Mouse (Mus musculus) lung, adult 2 months (tissue): ENCODE results near the gene Gm20388. TPM values are rescaled to one million over a fixed set of nuclear protein-coding genes. Genes with fewer than 3 reads are reported as not detected.
A peak's percentile ranks its signal among the peaks of the same experiment; 100 is the strongest.

Source experiments
- DNase-seq: peaks from one replicate; pipeline ENCODE4 v3.0.0; 2022
- H3K4me1 ChIP-seq: fragments of 200-500 bp; 2 replicates; pipeline ENCODE4 v1.6.1; 2011; ENCODE audit warnings: low read length; ENCODE audit not compliant: control insufficient read depth, insufficient read depth
- H3K4me3 ChIP-seq: fragments of 200-500 bp; replicated peaks from 2 replicates; pipeline ENCODE3; 2011; ENCODE audit warnings: low read depth, mild to moderate bottlenecking, control low read depth, low read length; ENCODE audit errors: extremely low read depth
- CTCF ChIP-seq: fragments of 200-500 bp; IDR thresholded peaks from 2 replicates; pipeline ENCODE4 v1.5.1; 2011; ENCODE audit warnings: mild to moderate bottlenecking, low read length, control low read depth; ENCODE audit not compliant: insufficient read depth
- POLR2A ChIP-seq: fragments of 200-500 bp; IDR thresholded peaks from 2 replicates; pipeline ENCODE4 v1.6.1; 2011; ENCODE audit warnings: low read depth, mild to moderate bottlenecking, control low read depth, low read length, borderline replicate concordance; ENCODE audit errors: extremely low read depth
- WGBS: fragments of 180-500 bp; shearing (Covaris S2); methylation state at CpG from one replicate; pipeline ENCODE4 v1.1.7; 2018; 5-methylcytosine and 5-hydroxymethylcytosine counted together
- polyA plus RNA-seq: library from polyadenylated mRNA; depleted of rRNA; stranded (reverse); fragments of >200 nt; gene quantifications from 2 replicates; pipeline ENCODE4 v1.2.3, GENCODE M21; 2012

Gene Gm20388
- polyA plus RNA-seq, 1 experiment, result 67.8 TPM

GRCm38 (mm10) chr8:122526526-122527170 is 2616.0 kb downstream of the Gm20388 start:
- Histone ChIP-seq H3K4me3 (no peak overlapping the region), H3K4me1 (peaks cover 51% of the 10 kb centered on the region)
- peak; percentile 63 for DNase-seq
- WGBS, result 29% methylated on average over 7 of the region's 7 CpGs
- TF ChIP-seq CTCF (no peak), POLR2A (no peak)

- peaks cover 52% of the 10 kb centered on the region for H3K4me1 ChIP-seq
- H3K4me3 ChIP-seq, result no peak overlapping the region
- TF ChIP-seq POLR2A (no peak), CTCF (no peak)
- no peak for DNase-seq
- 70% methylated on average over 3 of the region's 3 CpGs for WGBS
Observed at GRCm38 (mm10) chr8:122527937-122528336, 2617.3 kb downstream of the Gm20388 start.

DNA sequence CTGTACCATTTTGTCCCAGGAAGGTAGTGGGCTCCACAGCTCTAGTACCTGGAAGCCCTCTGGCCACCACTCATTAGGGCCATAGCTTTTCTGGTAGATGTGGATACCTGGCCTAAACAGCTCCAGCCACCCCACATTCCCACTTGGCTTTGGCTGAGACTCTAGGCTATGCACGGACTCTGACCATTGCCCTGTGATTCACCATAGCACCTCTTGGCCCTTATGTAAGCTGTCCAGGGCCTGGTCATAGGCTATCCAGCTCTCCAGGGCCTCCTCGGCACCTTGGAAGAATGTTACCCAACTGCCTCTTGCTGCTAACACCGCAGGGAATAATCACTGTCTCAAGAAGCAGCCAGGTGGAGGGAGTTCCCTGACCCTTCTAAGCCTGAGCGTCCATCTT is 2618.5 kb downstream of the Gm20388 start:
- no peak for TF ChIP-seq CTCF
- no peak for TF ChIP-seq POLR2A
- 70% methylated on average over 4 of the region's 4 CpGs for WGBS
- peaks cover 42% of the 10 kb centered on the region for H3K4me1 ChIP-seq
- DNase-seq, result no peak
- H3K4me3 ChIP-seq, result no peak overlapping the region

- TF ChIP-seq CTCF (no peak), POLR2A (no peak)
- H3K4me3 ChIP-seq, result no peak overlapping the region
- DNase-seq, result no peak
Observed at GRCm38 (mm10) chr8:122531312-122531711, 2620.7 kb downstream of the Gm20388 start.

GRCm38 (mm10) chr8:122537033-122537432 is 2626.4 kb downstream of the Gm20388 start:
- peak; percentile 85 for DNase-seq
- H3K4me1 ChIP-seq, result peaks cover 20% of the 10 kb centered on the region
- H3K4me3 ChIP-seq, result no peak overlapping the region
- TF ChIP-seq CTCF, result no peak
- 0 out of 2 replicates have a peak, but pooled peaks have one; percentile 18 for TF ChIP-seq POLR2A
- WGBS, result 27% methylated on average over 6 of the region's 6 CpGs

More at GRCm38 (mm10) chr8:122531312-122531711, 2620.7 kb downstream of the Gm20388 start:
- WGBS, result 42% methylated on average over 8 of the region's 8 CpGs
- peaks cover 22% of the 10 kb centered on the region for H3K4me1 ChIP-seq

GRCm38 (mm10) chr8:122537812-122538211 is 2627.2 kb downstream of the Gm20388 start:
- H3K4me3 ChIP-seq, result no peak overlapping the region
- H3K4me1 ChIP-seq, result peaks cover 18% of the 10 kb centered on the region
- no peak for DNase-seq
- WGBS, result 32% methylated on average over 2 of the region's 2 CpGs
- TF ChIP-seq CTCF, result no peak
- TF ChIP-seq POLR2A, result no peak

DNA sequence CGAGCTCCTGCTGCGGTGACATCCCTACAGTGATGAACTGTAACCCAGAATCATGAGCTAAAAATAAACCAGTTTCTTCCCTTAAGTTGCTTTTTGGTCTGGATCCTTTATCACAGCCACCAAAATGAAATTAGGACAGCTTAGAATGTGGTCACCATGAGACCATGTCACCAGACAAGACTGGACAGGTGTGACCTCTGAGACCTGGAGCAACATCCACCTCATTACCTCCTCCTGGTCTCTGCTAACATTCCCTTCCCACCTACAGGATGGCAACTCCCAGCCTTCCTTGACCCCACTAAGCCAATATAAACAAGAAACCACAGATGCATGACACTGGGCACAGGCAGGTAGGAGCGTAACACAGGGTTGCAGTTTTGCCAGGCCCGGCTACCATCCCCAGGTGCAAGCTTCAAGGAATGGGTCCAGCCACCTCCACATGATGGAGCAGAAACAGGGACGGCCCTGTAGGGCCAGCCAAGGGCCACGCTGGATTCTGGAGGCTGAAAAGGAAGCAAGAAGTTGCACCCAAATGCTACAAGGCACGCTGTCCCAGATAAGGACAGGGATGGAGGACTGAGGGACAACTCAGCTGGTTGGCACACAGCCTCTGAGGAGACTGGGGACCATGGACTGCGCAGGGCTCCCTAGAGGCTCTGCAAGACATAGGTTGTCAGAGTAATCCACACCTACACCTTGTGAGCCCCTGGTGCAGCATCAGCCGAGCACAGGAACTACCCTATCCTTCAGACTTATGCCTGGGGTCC is 2627.9 kb downstream of the Gm20388 start:
- no peak for DNase-seq
- WGBS, result 72% methylated on average over 9 of the region's 9 CpGs
- Histone ChIP-seq H3K4me1 (peaks cover 16% of the 10 kb centered on the region), H3K4me3 (no peak overlapping the region)
- TF ChIP-seq POLR2A, result no peak
- no peak for TF ChIP-seq CTCF

DNA sequence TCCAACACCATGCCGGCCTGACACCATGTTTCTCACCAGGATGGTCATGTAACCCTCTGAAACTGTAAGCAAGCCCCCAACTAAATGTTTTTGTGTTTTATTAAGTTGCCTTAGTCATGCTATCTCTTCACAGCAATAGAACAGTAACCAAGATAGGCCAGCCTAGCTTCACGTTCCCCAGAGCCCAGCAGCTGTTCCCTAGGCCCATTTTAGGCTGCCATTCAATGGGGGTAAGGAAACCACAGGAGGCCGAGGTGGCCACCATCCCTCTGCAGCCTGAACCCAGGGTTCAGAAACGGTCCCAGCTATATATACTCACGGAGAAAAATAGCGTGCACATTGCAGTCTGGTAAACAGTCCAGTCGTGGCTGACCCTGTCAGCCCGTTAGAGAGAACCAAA is 2633.5 kb downstream of the Gm20388 start:
- Histone ChIP-seq H3K4me1 (peaks cover 33% of the 10 kb centered on the region), H3K4me3 (no peak overlapping the region)
- TF ChIP-seq CTCF (no peak), POLR2A (no peak)
- 85% methylated on average over 8 of the region's 8 CpGs for WGBS
- no peak for DNase-seq

DNA sequence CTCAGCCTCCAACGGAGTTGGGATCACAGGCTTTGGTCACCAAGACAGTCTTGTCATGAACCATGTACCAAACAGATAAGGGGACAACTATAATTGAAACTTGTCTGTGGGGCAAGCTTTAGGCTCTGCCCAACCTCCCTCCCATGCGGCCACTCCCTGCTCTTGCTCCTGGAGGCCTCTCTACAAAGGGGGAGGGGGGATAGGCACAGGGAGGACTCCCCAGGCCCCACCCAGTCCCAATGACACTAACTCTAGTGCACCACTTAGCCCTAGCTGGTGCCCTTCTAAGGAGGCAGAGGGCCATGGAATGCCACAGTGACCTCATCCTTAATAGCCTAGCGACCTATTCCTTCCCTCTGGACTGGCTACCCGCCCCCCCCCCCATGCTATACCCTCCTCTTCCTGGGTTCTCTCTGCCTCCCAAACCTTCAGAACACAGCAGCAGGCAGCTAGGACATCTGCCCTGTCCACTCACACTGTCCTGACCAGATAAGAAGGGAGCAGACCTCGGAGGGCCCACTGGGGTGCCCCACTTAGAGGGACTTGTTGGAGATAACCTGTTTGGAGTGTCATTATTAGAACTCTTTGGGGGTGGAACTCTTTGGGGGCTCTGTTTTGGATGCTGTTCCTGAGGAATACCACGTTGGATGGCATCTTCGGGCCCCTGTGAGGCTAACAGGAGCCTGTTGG is 2635.6 kb downstream of the Gm20388 start:
- Histone ChIP-seq H3K4me3 (no peak overlapping the region), H3K4me1 (peaks cover 32% of the 10 kb centered on the region)
- TF ChIP-seq CTCF (no peak), POLR2A (no peak)
- WGBS, result 62% methylated on average over 6 of the region's 7 CpGs
- peak; percentile 49 for DNase-seq
